Mouse (Mus musculus) stomach, embryonic 14.5 days (tissue): ENCODE results near the gene Itpr1. TPM values are rescaled to one million over a fixed set of nuclear protein-coding genes. Genes with fewer than 3 reads are reported as not detected.
A peak's percentile ranks its signal among the peaks of the same experiment; 100 is the strongest.

Experiments
- ATAC-seq: fragments of 200-750 bp; cut with Nextera tagmentation; 2 replicates; pipeline ENCODE4 v1.8.0; 2017; ENCODE audit warnings: low read depth, moderate TSS enrichment; ENCODE audit not compliant: insufficient number of reproducible peaks, insufficient read depth, low FRiP score
- H3K27ac ChIP-seq: fragments of 300-500 bp; sonication (generic); 2 replicates; pipeline ENCODE4 v1.5.1; 2014; ENCODE audit warnings: mild to moderate bottlenecking, low read length, moderate library complexity, mixed read lengths
- H3K27me3 ChIP-seq: fragments of 300-500 bp; sonication (generic); 2 replicates; pipeline ENCODE4 v1.6.1; 2014; ENCODE audit warnings: low read length, control low read depth, mixed read lengths; ENCODE audit not compliant: control insufficient read depth, insufficient read depth
- H3K36me3 ChIP-seq: fragments of 300-500 bp; sonication (generic); 2 replicates; pipeline ENCODE4 v1.6.1; 2014; ENCODE audit warnings: mild to moderate bottlenecking, control low read depth, low read length, moderate library complexity, mixed read lengths; ENCODE audit not compliant: control insufficient read depth, insufficient read depth
- H3K4me1 ChIP-seq: fragments of 300-500 bp; sonication (generic); 2 replicates; pipeline ENCODE4 v1.6.1; 2014; ENCODE audit warnings: low read length, control low read depth, mixed read lengths; ENCODE audit not compliant: control insufficient read depth, insufficient read depth
- H3K4me2 ChIP-seq: fragments of 300-500 bp; sonication (generic); replicated peaks from 2 replicates; pipeline ENCODE4 v1.6.1; 2014; ENCODE audit warnings: low read depth, low read length, control low read depth
- H3K4me3 ChIP-seq: fragments of 300-500 bp; sonication (generic); 2 replicates; pipeline ENCODE4 v1.5.1; 2014; ENCODE audit warnings: low read depth, low read length, control low read depth
- H3K9ac ChIP-seq: fragments of 300-500 bp; sonication (generic); replicated peaks from 2 replicates; pipeline ENCODE4 v1.6.1; 2014; ENCODE audit warnings: low read depth, mild to moderate bottlenecking, control low read depth, low read length, moderate library complexity, mixed read lengths
- H3K9me3 ChIP-seq: fragments of 300-500 bp; sonication (generic); 2 replicates; pipeline ENCODE4 v1.6.1; 2016; ENCODE audit warnings: low read depth, low read length, control low read depth; ENCODE audit not compliant: control insufficient read depth
- WGBS: fragments of 180-500 bp; shearing (Covaris S2); extraction: QIAGEN DNeasy Blood & Tissue Kit; methylation state at CpG from one replicate; pipeline ENCODE4 v1.1.7; 2014; 5-methylcytosine and 5-hydroxymethylcytosine counted together
- polyA plus RNA-seq: library from polyadenylated mRNA; unstranded; fragments of >200 nt; fragmentation: Nextera tagmentation; extraction: Ambion mirVana; gene quantifications from 2 replicates; pipeline ENCODE4 v1.2.1, GENCODE M21; 2014

Itpr1 gene
- polyA plus RNA-seq, 1 experiment from 2014 or later = 13.5 TPM

- H3K4me2 ChIP-seq = no peak overlapping the region
These were observed 200.7 kb downstream of the Itpr1 start for GRCm38 (mm10) chr6:108413593-108413992.

GRCm38 (mm10) chr6:108415847-108416246 is 203.0 kb downstream of the Itpr1 start:
- no peak for ATAC-seq
- WGBS = 88% methylated on average over 4 of the region's 4 CpGs
- Histone ChIP-seq H3K27me3 (no peaks in the 10 kb centered on the region), H3K9ac (no peak overlapping the region), H3K4me1 (no peaks in the 10 kb centered on the region), H3K4me2 (no peak overlapping the region), H3K4me3 (no peak overlapping the region), H3K9me3 (no peaks in the 10 kb centered on the region), H3K27ac (no peak overlapping the region), H3K36me3 (peaks cover 4% of the 10 kb centered on the region; the same call in 1 of the 2 replicates)

More at GRCm38 (mm10) chr6:108413593-108413992, 200.7 kb downstream of the Itpr1 start:
- Histone ChIP-seq H3K4me1 (no peaks in the 10 kb centered on the region), H3K36me3 (peaks cover 4% of the 10 kb centered on the region; the same call in 1 of the 2 replicates), H3K27me3 (no peaks in the 10 kb centered on the region), H3K4me3 (no peak overlapping the region), H3K9ac (no peak overlapping the region), H3K27ac (no peak overlapping the region), H3K9me3 (no peaks in the 10 kb centered on the region)
- WGBS = 92% methylated on average over 9 of the region's 9 CpGs
- ATAC-seq = no peak

GRCm38 (mm10) chr6:108417508-108417907 is 204.6 kb downstream of the Itpr1 start:
- WGBS = 44% methylated on average over 8 of the region's 8 CpGs
- Histone ChIP-seq H3K27me3 (no peaks in the 10 kb centered on the region), H3K27ac (no peak overlapping the region), H3K4me2 (no peak overlapping the region), H3K36me3 (peaks cover 4% of the 10 kb centered on the region; the same call in 1 of the 2 replicates), H3K9me3 (no peaks in the 10 kb centered on the region), H3K9ac (no peak overlapping the region), H3K4me3 (no peak overlapping the region), H3K4me1 (no peaks in the 10 kb centered on the region)
- peak; percentile 79; the same call in 1 of the 2 replicates for ATAC-seq

GRCm38 (mm10) chr6:108418218-108418617 is 205.3 kb downstream of the Itpr1 start:
- no peak for ATAC-seq
- Histone ChIP-seq H3K4me2 (no peak overlapping the region), H3K4me3 (no peak overlapping the region), H3K9me3 (no peaks in the 10 kb centered on the region), H3K4me1 (no peaks in the 10 kb centered on the region), H3K9ac (no peak overlapping the region), H3K27me3 (no peaks in the 10 kb centered on the region), H3K27ac (no peak overlapping the region), H3K36me3 (peaks cover 4% of the 10 kb centered on the region; the same call in 1 of the 2 replicates)
- WGBS = 93% methylated on average over 7 of the region's 7 CpGs

- H3K9ac ChIP-seq = no peak overlapping the region
- H3K4me1 ChIP-seq = no peaks in the 10 kb centered on the region
- ATAC-seq = peak; percentile 35; the same call in 1 of the 2 replicates
- no peak overlapping the region for H3K4me2 ChIP-seq
- WGBS = 63% methylated on average over 9 of the region's 9 CpGs
- H3K4me3 ChIP-seq = no peak overlapping the region
- H3K36me3 ChIP-seq = no peaks in the 10 kb centered on the region
- no peaks in the 10 kb centered on the region for H3K27me3 ChIP-seq
- H3K27ac ChIP-seq = no peak overlapping the region
- no peaks in the 10 kb centered on the region for H3K9me3 ChIP-seq
These were observed 212.1 kb downstream of the Itpr1 start for GRCm38 (mm10) chr6:108424749-108425584.

GRCm38 (mm10) chr6:108426789-108427188 is 213.9 kb downstream of the Itpr1 start:
- no peak overlapping the region for H3K4me3 ChIP-seq
- WGBS = 12% methylated on average over 10 of the region's 10 CpGs
- no peaks in the 10 kb centered on the region for H3K9me3 ChIP-seq
- H3K4me1 ChIP-seq = no peaks in the 10 kb centered on the region
- H3K4me2 ChIP-seq = no peak overlapping the region; the same call in 1 of the 2 replicates
- no peak overlapping the region for H3K27ac ChIP-seq
- H3K9ac ChIP-seq = no peak overlapping the region
- no peaks in the 10 kb centered on the region for H3K36me3 ChIP-seq
- H3K27me3 ChIP-seq = no peaks in the 10 kb centered on the region
- peak; percentile 84 for ATAC-seq

GRCm38 (mm10) chr6:108428383-108428782 is 215.5 kb downstream of the Itpr1 start:
- 83% methylated on average over 3 of the region's 3 CpGs for WGBS
- Histone ChIP-seq H3K4me3 (no peak overlapping the region), H3K4me1 (no peaks in the 10 kb centered on the region), H3K4me2 (no peak overlapping the region), H3K9ac (no peak overlapping the region), H3K36me3 (no peaks in the 10 kb centered on the region), H3K27ac (no peak overlapping the region), H3K27me3 (no peaks in the 10 kb centered on the region), H3K9me3 (no peaks in the 10 kb centered on the region)
- ATAC-seq = no peak

- no peaks in the 10 kb centered on the region for H3K36me3 ChIP-seq
- 84% methylated on average over 8 of the region's 8 CpGs for WGBS
- H3K27me3 ChIP-seq = no peaks in the 10 kb centered on the region
- no peaks in the 10 kb centered on the region for H3K4me1 ChIP-seq
- no peak overlapping the region for H3K27ac ChIP-seq
- H3K9me3 ChIP-seq = no peaks in the 10 kb centered on the region
- ATAC-seq = no peak
- H3K4me3 ChIP-seq = no peak overlapping the region
- no peak overlapping the region for H3K9ac ChIP-seq
- H3K4me2 ChIP-seq = no peak overlapping the region
These were observed 217.1 kb downstream of the Itpr1 start for GRCm38 (mm10) chr6:108429950-108430349.
